Mouse (Mus musculus): ENCODE measurements around the gene March6. TPM values are rescaled to one million over a fixed set of nuclear protein-coding genes. Genes with fewer than 3 reads are reported as not detected.
A peak's percentile ranks its signal among the peaks of the same experiment; 100 is the strongest.

March6 gene
- polyA plus RNA-seq, 1 experiment from 2014 or later: 21.7 TPM

DNA sequence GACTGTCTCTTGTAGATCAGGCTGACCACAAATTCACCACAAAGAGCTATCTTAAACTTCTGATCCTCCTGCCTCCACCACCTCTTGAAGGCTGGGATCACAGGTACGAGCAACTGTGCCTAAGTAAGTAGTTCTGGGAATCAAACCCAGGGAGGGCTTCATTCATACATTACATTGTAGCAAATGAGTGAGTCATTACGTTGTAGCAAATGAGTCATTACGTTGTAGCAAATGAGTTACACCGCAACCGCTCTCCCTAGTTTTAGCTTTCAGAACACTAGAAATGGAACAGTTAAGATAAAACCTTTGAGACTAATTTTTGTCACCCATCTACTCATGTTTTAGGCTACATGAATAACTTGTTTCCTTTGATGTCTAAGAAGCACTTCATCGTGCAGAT is 15.4 kb upstream of the March6 start:
- no peak overlapping the region for H3K4me3 ChIP-seq (ENCODE audit: low read length)
- no peaks in the 10 kb centered on the region for H3K9me3 ChIP-seq (ENCODE audit: control insufficient read depth, low read length)
- peaks cover 7% of the 10 kb centered on the region; the same call in 1 of the 2 replicates for H3K4me1 ChIP-seq (ENCODE audit: control insufficient read depth, insufficient read depth, low read length)
- ATAC-seq: no peak
- H3K4me2 ChIP-seq (ENCODE audit: low read depth, low read length): no peak overlapping the region
- no peak overlapping the region for H3K27ac ChIP-seq (ENCODE audit: low read length)
- H3K36me3 ChIP-seq (ENCODE audit: control insufficient read depth, insufficient read depth, low read length): no peaks in the 10 kb centered on the region
- 89% methylated on average over 6 of the region's 6 CpGs for WGBS
- H3K27me3 ChIP-seq (replicated peaks; ENCODE audit: control insufficient read depth, insufficient read depth, low read length): no peaks in the 10 kb centered on the region
- no peak overlapping the region for H3K9ac ChIP-seq (ENCODE audit: low read depth, low read length)

DNA sequence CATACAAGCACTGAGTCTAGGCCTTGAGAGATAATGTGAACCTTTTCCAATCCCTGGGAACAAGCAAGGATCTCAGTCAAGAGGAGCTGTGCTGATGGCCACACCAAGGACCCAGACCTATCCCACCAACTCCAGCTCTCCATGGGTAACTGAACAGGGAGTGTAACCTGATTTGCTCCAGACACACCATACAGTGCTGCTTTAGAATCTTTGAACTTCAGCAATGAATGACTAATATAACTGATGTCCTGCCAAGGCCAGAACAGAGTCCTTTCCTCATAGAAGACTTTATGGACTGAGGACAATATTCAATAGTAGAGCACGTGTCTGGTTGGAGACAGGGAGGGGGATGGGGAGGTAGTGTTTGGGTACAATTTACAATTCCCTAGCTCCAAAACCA is 14.2 kb upstream of the March6 start:
- WGBS: 55% methylated on average over 1 of the region's 1 CpGs
- Histone ChIP-seq H3K9ac (ENCODE audit: low read depth, low read length) (no peak overlapping the region), H3K4me3 (ENCODE audit: low read length) (no peak overlapping the region), H3K27me3 (replicated peaks; ENCODE audit: control insufficient read depth, insufficient read depth, low read length) (no peaks in the 10 kb centered on the region), H3K9me3 (ENCODE audit: control insufficient read depth, low read length) (no peaks in the 10 kb centered on the region), H3K36me3 (ENCODE audit: control insufficient read depth, insufficient read depth, low read length) (no peaks in the 10 kb centered on the region), H3K4me1 (ENCODE audit: control insufficient read depth, insufficient read depth, low read length) (peaks cover 10% of the 10 kb centered on the region), H3K4me2 (ENCODE audit: low read depth, low read length) (no peak overlapping the region), H3K27ac (ENCODE audit: low read length) (peak overlapping the region; percentile 53)
- peak; percentile 78 for ATAC-seq

DNA sequence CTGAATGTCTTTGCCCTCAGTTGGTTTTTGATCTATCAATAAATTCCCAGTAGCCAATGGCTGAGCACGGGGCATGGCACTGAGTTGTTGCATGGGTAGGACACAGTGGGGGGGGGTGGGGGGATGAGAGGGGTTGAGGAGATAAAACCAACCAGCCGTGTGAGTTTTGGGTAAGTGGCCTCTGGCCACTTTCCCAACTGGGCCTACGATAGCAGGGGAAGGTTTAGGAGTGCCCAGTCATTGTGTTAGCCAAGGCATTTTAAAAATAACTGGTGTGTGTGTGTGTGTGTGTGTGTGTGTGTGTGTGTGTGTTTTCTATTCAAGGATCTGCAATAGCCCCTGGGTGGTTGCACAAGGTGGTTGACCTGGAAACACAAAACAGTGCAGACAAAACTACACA is 12.4 kb upstream of the March6 start:
- no peaks in the 10 kb centered on the region for H3K9me3 ChIP-seq (ENCODE audit: control insufficient read depth, low read length)
- no peak for ATAC-seq
- WGBS: 27% methylated on average over 3 of the region's 3 CpGs
- no peak overlapping the region for H3K4me2 ChIP-seq (ENCODE audit: low read depth, low read length)
- H3K4me3 ChIP-seq (ENCODE audit: low read length): no peak overlapping the region
- no peak overlapping the region for H3K9ac ChIP-seq (ENCODE audit: low read depth, low read length)
- H3K27ac ChIP-seq (ENCODE audit: low read length): no peak overlapping the region
- no peaks in the 10 kb centered on the region for H3K36me3 ChIP-seq (ENCODE audit: control insufficient read depth, insufficient read depth, low read length)
- peaks cover 10% of the 10 kb centered on the region for H3K4me1 ChIP-seq (ENCODE audit: control insufficient read depth, insufficient read depth, low read length)
- no peaks in the 10 kb centered on the region for H3K27me3 ChIP-seq (replicated peaks; ENCODE audit: control insufficient read depth, insufficient read depth, low read length)

DNA sequence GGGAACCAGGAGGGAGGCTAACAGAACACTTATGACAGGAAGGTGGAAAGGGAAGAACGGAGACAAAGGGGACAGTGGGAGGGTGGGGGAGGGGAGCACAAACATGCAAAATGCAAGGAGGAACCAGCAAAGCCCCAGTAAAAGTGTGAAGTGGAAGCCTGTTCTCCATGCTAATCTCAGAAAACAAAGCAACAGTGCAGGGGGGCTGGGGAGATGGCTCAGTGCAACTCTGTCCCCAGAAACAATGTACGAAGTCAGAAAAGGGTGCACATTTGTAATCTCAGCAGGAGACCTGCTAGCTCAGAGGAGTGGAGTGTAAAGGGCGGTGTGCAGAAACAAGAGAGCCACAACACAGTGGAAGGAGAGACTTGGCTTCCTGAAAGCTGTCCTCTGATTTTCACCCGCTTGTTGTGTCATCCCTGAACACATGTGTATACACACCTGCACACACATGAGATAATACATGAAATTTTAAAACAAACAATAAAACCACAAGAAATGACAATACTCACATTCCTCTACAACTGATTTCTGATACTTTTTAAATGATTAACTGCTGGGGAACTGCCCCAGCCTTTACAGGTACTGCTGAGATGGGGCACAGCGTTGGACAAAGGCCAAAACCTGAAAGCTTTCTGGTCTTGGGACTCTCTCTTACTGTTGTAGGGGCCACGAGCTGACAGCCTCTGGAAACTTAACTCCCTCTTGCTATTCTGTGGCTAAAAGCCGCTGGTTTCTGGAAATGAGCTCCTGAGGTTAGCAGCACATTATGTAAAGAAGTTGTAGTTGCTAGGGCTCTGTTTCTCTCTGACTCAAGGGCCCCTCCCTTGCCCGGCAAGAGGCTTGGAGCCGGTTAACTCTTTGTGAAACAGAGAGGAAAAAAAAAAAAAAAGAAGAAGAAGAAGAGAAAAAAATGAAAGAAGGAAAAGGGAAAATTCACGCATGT is 11.4 kb upstream of the March6 start:
- Histone ChIP-seq H3K4me3 (ENCODE audit: low read length) (no peak overlapping the region), H3K9ac (ENCODE audit: low read depth, low read length) (no peak overlapping the region), H3K27me3 (replicated peaks; ENCODE audit: control insufficient read depth, insufficient read depth, low read length) (no peaks in the 10 kb centered on the region), H3K4me1 (ENCODE audit: control insufficient read depth, insufficient read depth, low read length) (peaks cover 10% of the 10 kb centered on the region), H3K36me3 (ENCODE audit: control insufficient read depth, insufficient read depth, low read length) (no peaks in the 10 kb centered on the region), H3K4me2 (ENCODE audit: low read depth, low read length) (peak overlapping the region; percentile 29; the same call in 1 of the 2 replicates), H3K27ac (ENCODE audit: low read length) (peak overlapping the region; percentile 40; the same call in 1 of the 2 replicates), H3K9me3 (ENCODE audit: control insufficient read depth, low read length) (no peaks in the 10 kb centered on the region)
- peak; percentile 60 for ATAC-seq
- 14% methylated on average over 10 of the region's 10 CpGs for WGBS

DNA sequence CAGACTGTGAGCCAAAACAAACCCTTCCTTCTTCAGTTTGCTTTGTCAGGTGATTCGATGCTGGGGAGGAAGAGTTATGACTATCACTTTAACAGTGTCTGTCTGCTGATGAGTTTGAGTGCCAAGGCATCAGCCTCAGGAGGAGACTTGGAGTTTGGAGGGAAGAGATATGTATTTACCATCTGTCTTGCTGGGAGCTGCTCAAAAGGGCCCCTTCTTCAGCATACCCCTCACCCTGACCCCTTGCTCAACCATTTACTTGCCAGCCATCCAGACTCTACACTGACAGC is 9.6 kb upstream of the March6 start:
- Histone ChIP-seq H3K27me3 (replicated peaks; ENCODE audit: control insufficient read depth, insufficient read depth, low read length) (no peaks in the 10 kb centered on the region), H3K4me2 (ENCODE audit: low read depth, low read length) (no peak overlapping the region), H3K4me1 (ENCODE audit: control insufficient read depth, insufficient read depth, low read length) (peaks cover 9% of the 10 kb centered on the region), H3K27ac (ENCODE audit: low read length) (no peak overlapping the region), H3K9ac (ENCODE audit: low read depth, low read length) (no peak overlapping the region), H3K9me3 (ENCODE audit: control insufficient read depth, low read length) (no peaks in the 10 kb centered on the region), H3K4me3 (ENCODE audit: low read length) (no peak overlapping the region), H3K36me3 (ENCODE audit: control insufficient read depth, insufficient read depth, low read length) (no peaks in the 10 kb centered on the region)
- ATAC-seq: no peak
- WGBS: 32% methylated on average over 1 of the region's 1 CpGs

DNA sequence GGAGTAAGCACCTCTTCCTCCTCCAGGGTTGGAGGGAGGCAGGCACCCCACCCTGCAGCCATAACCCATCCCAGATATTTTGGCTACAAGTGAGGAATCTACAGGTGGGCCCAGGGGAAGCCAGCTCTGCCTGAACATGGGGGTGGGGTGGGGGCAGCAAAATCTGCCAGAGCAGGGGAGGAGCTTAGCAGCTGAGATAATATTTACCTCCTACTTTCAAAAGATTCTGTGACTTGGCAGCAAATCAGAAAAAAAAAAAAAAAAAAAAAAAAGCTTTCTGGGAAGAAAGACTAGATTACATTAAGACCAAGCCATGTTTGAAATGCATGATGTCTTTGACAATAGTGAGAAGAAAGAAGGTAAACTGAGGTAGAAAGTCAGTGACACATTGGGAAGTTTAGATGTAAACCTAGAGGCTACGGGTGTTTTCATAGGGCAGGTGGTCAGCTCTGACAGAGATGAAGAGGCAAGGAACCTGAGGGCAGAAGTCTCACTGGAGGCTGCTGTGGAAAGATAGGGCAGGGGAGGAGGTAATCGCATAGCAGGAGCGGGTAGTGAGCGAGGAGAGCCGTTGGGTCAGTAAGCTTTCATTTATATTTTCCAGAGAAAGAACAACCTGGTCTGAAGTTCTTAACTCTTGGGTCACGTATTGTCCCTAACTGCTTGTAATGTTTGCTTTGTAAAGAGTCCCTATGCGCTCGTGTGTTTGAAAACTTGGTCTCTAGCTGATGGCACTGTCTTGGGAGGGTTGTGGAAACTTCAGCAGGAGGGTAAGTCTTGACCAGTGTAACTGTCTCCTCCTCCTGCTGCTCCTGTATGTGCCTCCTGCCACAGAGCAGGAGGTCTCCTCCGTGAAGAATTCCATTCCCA is 9.0 kb upstream of the March6 start:
- 57% methylated on average over 9 of the region's 9 CpGs for WGBS
- no peaks in the 10 kb centered on the region for H3K27me3 ChIP-seq (replicated peaks; ENCODE audit: control insufficient read depth, insufficient read depth, low read length)

DNA sequence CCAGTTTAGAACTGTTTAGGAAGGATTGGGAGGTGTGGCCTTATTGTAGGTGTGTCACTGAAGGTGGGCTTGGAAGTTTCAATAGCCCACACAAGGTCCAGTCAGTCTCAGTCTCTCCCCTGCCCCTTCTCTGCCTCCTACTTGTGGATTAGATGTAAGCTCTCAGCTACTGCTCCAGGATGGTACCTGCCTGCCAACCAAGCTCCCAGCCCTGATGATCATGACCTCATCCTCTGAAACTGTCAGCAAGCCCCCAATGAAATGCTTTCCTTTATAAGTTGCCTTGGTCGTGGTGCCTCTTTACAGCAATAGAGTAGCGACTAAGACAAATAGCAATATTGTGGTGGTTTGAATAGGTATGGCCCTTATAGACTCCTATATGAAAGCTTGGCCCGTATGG is 7.5 kb upstream of the March6 start:
- Histone ChIP-seq H3K27ac (ENCODE audit: low read length) (no peak overlapping the region), H3K4me2 (ENCODE audit: low read depth, low read length) (no peak overlapping the region), H3K4me3 (ENCODE audit: low read length) (no peak overlapping the region), H3K4me1 (ENCODE audit: control insufficient read depth, insufficient read depth, low read length) (peaks cover 6% of the 10 kb centered on the region; the same call in 1 of the 2 replicates), H3K36me3 (ENCODE audit: control insufficient read depth, insufficient read depth, low read length) (no peaks in the 10 kb centered on the region), H3K9me3 (ENCODE audit: control insufficient read depth, low read length) (no peaks in the 10 kb centered on the region), H3K9ac (ENCODE audit: low read depth, low read length) (no peak overlapping the region), H3K27me3 (replicated peaks; ENCODE audit: control insufficient read depth, insufficient read depth, low read length) (no peaks in the 10 kb centered on the region)
- WGBS: 90% methylated on average over 3 of the region's 3 CpGs
- no peak for ATAC-seq

More for the DNA sequence above, 9.0 kb upstream of the March6 start:
- ATAC-seq: no peak
- Histone ChIP-seq H3K9ac (ENCODE audit: low read depth, low read length) (no peak overlapping the region), H3K9me3 (ENCODE audit: control insufficient read depth, low read length) (no peaks in the 10 kb centered on the region), H3K4me1 (ENCODE audit: control insufficient read depth, insufficient read depth, low read length) (peaks cover 6% of the 10 kb centered on the region; the same call in 1 of the 2 replicates), H3K4me3 (ENCODE audit: low read length) (no peak overlapping the region), H3K27ac (ENCODE audit: low read length) (no peak overlapping the region), H3K36me3 (ENCODE audit: control insufficient read depth, insufficient read depth, low read length) (no peaks in the 10 kb centered on the region), H3K4me2 (ENCODE audit: low read depth, low read length) (no peak overlapping the region)

DNA sequence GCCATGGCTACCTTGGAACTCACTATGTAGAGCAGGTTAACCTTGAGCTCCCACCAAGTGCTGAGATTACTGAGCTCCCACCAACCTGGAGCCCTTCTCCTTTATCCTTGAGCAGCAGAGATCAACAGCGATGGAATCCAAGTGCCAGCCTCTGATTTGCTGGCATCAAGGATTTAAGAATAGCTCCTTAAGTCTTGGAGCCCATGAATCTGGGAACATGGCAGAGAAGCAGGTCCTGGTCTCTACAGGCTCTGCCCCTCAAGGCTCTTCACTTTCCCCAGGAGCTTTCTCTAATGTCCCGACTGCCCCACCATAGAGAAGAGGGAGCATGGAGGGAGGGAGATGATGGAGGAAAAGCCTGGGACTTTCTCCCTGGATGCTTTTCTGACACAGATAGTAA is 6.9 kb upstream of the March6 start:
- H3K9ac ChIP-seq (ENCODE audit: low read depth, low read length): no peak overlapping the region
- H3K27ac ChIP-seq (ENCODE audit: low read length): no peak overlapping the region
- ATAC-seq: no peak
- peaks cover 3% of the 10 kb centered on the region; the same call in 1 of the 2 replicates for H3K4me1 ChIP-seq (ENCODE audit: control insufficient read depth, insufficient read depth, low read length)
- H3K4me3 ChIP-seq (ENCODE audit: low read length): no peak overlapping the region
- no peak overlapping the region for H3K4me2 ChIP-seq (ENCODE audit: low read depth, low read length)
- no peaks in the 10 kb centered on the region for H3K36me3 ChIP-seq (ENCODE audit: control insufficient read depth, insufficient read depth, low read length)
- no peaks in the 10 kb centered on the region for H3K27me3 ChIP-seq (replicated peaks; ENCODE audit: control insufficient read depth, insufficient read depth, low read length)
- 96% methylated on average over 2 of the region's 2 CpGs for WGBS
- no peaks in the 10 kb centered on the region for H3K9me3 ChIP-seq (ENCODE audit: control insufficient read depth, low read length)

DNA sequence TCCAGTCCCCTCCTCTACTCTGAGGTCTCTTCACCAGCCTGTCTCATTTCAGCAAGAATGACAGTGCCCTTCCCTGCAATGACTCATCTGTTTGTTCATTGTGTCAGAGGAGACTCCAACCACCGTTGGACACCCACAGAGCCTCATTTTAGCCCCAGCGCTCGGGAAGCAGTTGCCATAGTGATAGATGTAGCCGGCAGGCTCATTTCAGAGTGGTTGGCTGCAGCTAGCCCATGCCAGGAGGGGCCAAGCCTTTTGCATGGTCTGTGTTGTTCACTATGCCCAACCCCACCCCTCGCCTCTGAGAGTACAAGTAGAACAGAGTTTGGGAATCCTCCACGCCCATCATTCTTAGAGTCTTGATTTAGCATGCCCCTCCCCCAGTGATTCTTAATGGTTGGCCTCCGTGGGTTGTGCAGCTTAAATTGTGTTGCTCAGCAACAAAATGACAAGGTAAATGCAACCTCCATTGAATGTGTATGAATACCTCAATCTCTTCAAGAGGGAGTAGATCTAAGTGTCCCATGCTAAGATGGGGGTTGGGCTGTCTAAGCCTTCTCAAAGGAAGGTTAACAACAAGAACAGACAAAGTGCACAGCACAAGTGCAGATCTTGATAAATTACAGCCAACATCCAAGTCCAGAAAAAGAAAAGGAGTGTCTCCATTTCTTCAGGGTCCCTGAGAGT is 5.3 kb upstream of the March6 start:
- Histone ChIP-seq H3K36me3 (ENCODE audit: control insufficient read depth, insufficient read depth, low read length) (no peaks in the 10 kb centered on the region), H3K27me3 (replicated peaks; ENCODE audit: control insufficient read depth, insufficient read depth, low read length) (no peaks in the 10 kb centered on the region), H3K9ac (ENCODE audit: low read depth, low read length) (no peak overlapping the region), H3K4me2 (ENCODE audit: low read depth, low read length) (no peak overlapping the region), H3K4me3 (ENCODE audit: low read length) (no peak overlapping the region), H3K9me3 (ENCODE audit: control insufficient read depth, low read length) (no peaks in the 10 kb centered on the region), H3K27ac (ENCODE audit: low read length) (no peak overlapping the region), H3K4me1 (ENCODE audit: control insufficient read depth, insufficient read depth, low read length) (peaks cover 3% of the 10 kb centered on the region; the same call in 1 of the 2 replicates)
- no peak for ATAC-seq
- WGBS: 19% methylated on average over 7 of the region's 7 CpGs
